Mouse (Mus musculus) MEL (cell line): Measurements from ENCODE around the gene Gcnt4. TPM values are rescaled to one million over a fixed set of nuclear protein-coding genes. Genes with fewer than 3 reads are reported as not detected.

Source experiments
- DNase-seq: peaks from one replicate; pipeline ENCODE4 v3.0.0; 2011; ENCODE audit warnings: low read depth, low spot score
- H3K27ac ChIP-seq: 2 replicates; pipeline ENCODE4 v1.5.1; 2012; ENCODE audit warnings: low read depth, mild to moderate bottlenecking, control low read depth, low read length, moderate library complexity; ENCODE audit not compliant: control insufficient read depth
- H3K27me3 ChIP-seq, 2 experiments: fragments of 150-350 bp in 1 of 2; sonication (generic) in 1 of 2; 2 replicates each; pipeline ENCODE4 v1.6.1; 2012; ENCODE audit warnings: low read length in 2 of 2, mild to moderate bottlenecking in 2 of 2, improper control_type of control experiment in 1 of 2, moderate library complexity in 1 of 2; ENCODE audit not compliant: insufficient read depth in 2 of 2, control insufficient read depth in 1 of 2
- H3K36me3 ChIP-seq, 2 experiments: 2 replicates each; pipeline ENCODE4 v1.6.1; 2012 to 2014; ENCODE audit warnings: low read length in 2 of 2, improper control_type of control experiment in 1 of 2, inconsistent platforms in 1 of 2, mild to moderate bottlenecking in 1 of 2; ENCODE audit not compliant: insufficient read depth in 2 of 2, control insufficient read depth in 1 of 2
- H3K4me1 ChIP-seq, 2 experiments: fragments of 150-350 bp in 1 of 2; sonication (generic) in 1 of 2; 2 replicates each; pipeline ENCODE4 v1.6.1; 2012; ENCODE audit warnings: low read length in 2 of 2, improper control_type of control experiment in 1 of 2, mild to moderate bottlenecking in 1 of 2; ENCODE audit not compliant: insufficient read depth in 2 of 2, control insufficient read depth in 1 of 2
- H3K4me3 ChIP-seq, 2 experiments: fragments of 150-350 bp in 1 of 2; sonication (generic) in 1 of 2; 2 replicates each; pipeline ENCODE4 v1.5.1; 2012; ENCODE audit warnings: low read depth in 2 of 2, low read length in 2 of 2, mild to moderate bottlenecking in 2 of 2, moderate library complexity in 2 of 2, control low read depth in 1 of 2, improper control_type of control experiment in 1 of 2; ENCODE audit not compliant: control insufficient read depth in 1 of 2, insufficient read depth in 1 of 2
- H3K79me2 ChIP-seq: 2 replicates; pipeline ENCODE4 v1.6.1; 2012; ENCODE audit warnings: mild to moderate bottlenecking, low read length, moderate library complexity; ENCODE audit not compliant: control insufficient read depth, poor library complexity, insufficient read depth
- H3K9ac ChIP-seq: 2 replicates; pipeline ENCODE4 v1.6.1; 2012; ENCODE audit warnings: low read depth, mild to moderate bottlenecking, control low read depth, low read length, moderate library complexity; ENCODE audit not compliant: control insufficient read depth, poor library complexity, severe bottlenecking
- H3K9me3 ChIP-seq: fragments of 150-350 bp; sonication (generic); replicated peaks from 2 replicates; pipeline ENCODE4 v1.6.1; 2012; ENCODE audit warnings: mild to moderate bottlenecking, low read length, improper control_type of control experiment, moderate library complexity; ENCODE audit not compliant: insufficient read depth
- BHLHE40 ChIP-seq: IDR thresholded peaks from 2 replicates; pipeline ENCODE4 v1.6.1; 2012; ENCODE audit warnings: low read depth, mild to moderate bottlenecking, inconsistent platforms, low read length, improper control_type of control experiment, borderline replicate concordance
- TAL1 ChIP-seq: IDR thresholded peaks from 2 replicates; pipeline ENCODE4 v1.6.1; 2012; ENCODE audit warnings: mild to moderate bottlenecking, inconsistent platforms, low read length, moderate library complexity, mixed read lengths
- TBP ChIP-seq: IDR thresholded peaks from 2 replicates; pipeline ENCODE4 v1.8.0; 2011; ENCODE audit warnings: low read depth, low read length, improper control_type of control experiment
- TCF12 ChIP-seq: IDR thresholded peaks from 2 replicates; pipeline ENCODE4 v1.6.1; 2014; ENCODE audit warnings: low read depth, mild to moderate bottlenecking, inconsistent platforms, low read length, improper control_type of control experiment, moderate library complexity
- polyA plus RNA-seq, 2 experiments: library from polyadenylated mRNA; stranded (reverse) in 1 of 2; unstranded in 1 of 2; fragments of >175 nt in 1 of 2; fragments of >200 nt in 1 of 2; gene quantifications; 2 replicates each; pipeline versions ENCODE4 v1.2.1 to v1.2.4; 2012; ENCODE audit warnings: low replicate concordance in 2 of 2, low read depth in 1 of 2; ENCODE audit not compliant: insufficient read length in 2 of 2, insufficient read depth in 1 of 2, missing spikeins in 1 of 2
- total RNA-seq: library from RNA; depleted of rRNA; stranded (reverse); fragments of 300-350 nt; gene quantifications from 2 replicates; pipeline ENCODE4 v1.2.3, GENCODE M21; 2012; rRNA removed

The Gcnt4 gene
- total and polyA plus RNA-seq, 3 experiments, result not detected

GRCm38 (mm10) chr13:96997080-96997479, 72.6 kb downstream of the Gcnt4 start:
- TF ChIP-seq TBP (no peak), BHLHE40 (no peak), TAL1 (no peak), TCF12 (no peak)
- TF ChIP-seq, all 39 proteins: peak for 0
- DNase-seq, result no peak
- no peaks in the 10 kb centered on the region for H3K36me3 ChIP-seq
- H3K27me3 ChIP-seq, result no peaks in the 10 kb centered on the region
- no peak overlapping the region for H3K27ac ChIP-seq
- no peaks in the 10 kb centered on the region for H3K4me1 ChIP-seq
- no peak overlapping the region for H3K4me3 ChIP-seq
- H3K9ac ChIP-seq, result no peak overlapping the region
- no peaks in the 10 kb centered on the region for H3K79me2 ChIP-seq
- H3K9me3 ChIP-seq, result no peaks in the 10 kb centered on the region

Other genes starting within 250 kb of the Gcnt4 start
- gene Ankrd31, start 176.4 kb upstream of the Gcnt4 start, total RNA-seq, result not detected in 2 replicates
- gene Ankrd31, start 176.4 kb upstream of the Gcnt4 start, polyA plus RNA-seq, result not detected
- gene 1700029F12Rik, start 109.7 kb downstream of the Gcnt4 start, total RNA-seq, result not detected in 2 replicates
- not detected for gene 1700029F12Rik, start 109.7 kb downstream of the Gcnt4 start, polyA plus RNA-seq
- gene Fam169a, start 142.6 kb downstream of the Gcnt4 start, total RNA-seq, result 0.49 and 0.62 TPM in 2 replicates
- under 1 TPM in 1 of 2 experiments, not detected in 1; 0.89 TPM for gene Fam169a, start 142.6 kb downstream of the Gcnt4 start, polyA plus RNA-seq
- 1.9 and 2.1 TPM in 2 replicates for gene Gm6169, start 174.5 kb downstream of the Gcnt4 start, total RNA-seq
- 1 to 10 TPM in 1 of 2 experiments, not detected in 1; 3.6 TPM for gene Gm6169, start 174.5 kb downstream of the Gcnt4 start, polyA plus RNA-seq
- 25.7 and 25.9 TPM in 2 replicates for gene Gfm2, start 213.2 kb downstream of the Gcnt4 start, total RNA-seq
- gene Gfm2, start 213.2 kb downstream of the Gcnt4 start, polyA plus RNA-seq, result 10 to 100 TPM in 1 of 2 experiments, not detected in 1; 34.1 TPM
- gene Nsa2, start 213.2 kb downstream of the Gcnt4 start, total RNA-seq, result 130 and 133 TPM in 2 replicates
- gene Nsa2, start 213.2 kb downstream of the Gcnt4 start, polyA plus RNA-seq, result 100 to 1,000 TPM; 200 to 245 TPM